In the genomic region with DNA sequence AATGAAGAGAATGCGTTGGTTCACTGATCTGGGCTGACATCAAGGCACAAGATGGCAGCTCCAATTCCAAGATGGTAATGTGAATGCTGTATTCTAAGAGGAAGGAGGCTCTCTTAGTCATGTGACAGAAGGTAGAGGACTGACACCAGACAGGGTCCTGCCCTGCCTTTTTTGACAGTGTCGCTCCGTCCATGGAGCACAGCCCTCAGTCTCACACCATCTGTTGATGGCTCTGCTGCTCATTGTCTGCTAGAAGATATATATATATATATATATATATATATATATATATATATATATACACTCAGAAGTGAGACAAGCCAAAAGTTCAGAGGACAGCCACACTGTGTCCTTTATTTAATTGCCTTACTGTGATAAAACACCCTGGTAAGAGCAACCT, we compare ENCODE assay signal across 35 mouse cellular contexts.
"Had no signal": no experiment of that assay in that cellular context is flagged by ENCODE, and none has a peak within 500 bp of the region (broad histone marks: within the 10 kb centered on the region; RNA-seq: fewer than 3 reads in every experiment).

No protein-coding gene starts in this region.

- H3K9ac ChIP-seq: heart, embryonic 12.5 days; heart, embryonic 13.5 days; heart, embryonic 15.5 days; hindbrain, embryonic 12.5 days; hindbrain, embryonic 13.5 days; hindbrain, embryonic 14.5 days; hindbrain, embryonic 15.5 days; intestine, embryonic 15.5 days; kidney, embryonic 15.5 days had no signal

- H3K36me3 ChIP-seq: heart, embryonic 10.5 days; heart, embryonic 12.5 days; heart, embryonic 13.5 days; heart, embryonic 15.5 days; hindbrain, embryonic 10.5 days; hindbrain, embryonic 12.5 days; hindbrain, embryonic 13.5 days; hindbrain, embryonic 15.5 days; intestine, embryonic 15.5 days; kidney, embryonic 15.5 days had no signal

- DNase-seq: heart, postnatal 14 days; heart, postnatal 36 days; heart, postnatal 4 days; kidney, adult 11 months; kidney, adult 18-20 months; kidney, adult 2 months; kidney, adult 8-10 months; kidney, adult 9 months; kidney, postnatal 10 days; kidney, postnatal 14 days; kidney, postnatal 25 days; kidney, postnatal 36 days; kidney, postnatal 4 days; layer of hippocampus, adult 9-11 months; layer of hippocampus, postnatal 36 days had no signal

- H3K27me3 ChIP-seq: heart, embryonic 12.5 days; heart, embryonic 13.5 days; heart, embryonic 15.5 days; hindbrain, embryonic 12.5 days; hindbrain, embryonic 13.5 days; hindbrain, embryonic 15.5 days; intestine, embryonic 15.5 days; kidney, embryonic 15.5 days had no signal

- ATAC-seq: hindbrain, embryonic 16.5 days; hindbrain, postnatal 0 days; inflammation-experienced regulatory T-cells, adult 6 months; intestine, embryonic 15.5 days; intestine, embryonic 16.5 days; intestine, postnatal 0 days had no signal

- H3K4me3 ChIP-seq: heart, embryonic 10.5 days; heart, embryonic 12.5 days; heart, embryonic 13.5 days; heart, embryonic 15.5 days; hindbrain, embryonic 10.5 days; hindbrain, embryonic 12.5 days; hindbrain, embryonic 13.5 days; hindbrain, embryonic 15.5 days; intestine, embryonic 15.5 days; kidney, embryonic 15.5 days; layer of hippocampus, adult 2 months; left cerebral cortex, adult 2 months had no signal

- H3K9me3 ChIP-seq: heart, embryonic 10.5 days; heart, embryonic 12.5 days; heart, embryonic 15.5 days; hindbrain, embryonic 10.5 days; hindbrain, embryonic 12.5 days; hindbrain, embryonic 13.5 days; hindbrain, embryonic 15.5 days; intestine, embryonic 15.5 days; kidney, embryonic 15.5 days had no signal

- H3K4me1 ChIP-seq: heart, embryonic 10.5 days; heart, embryonic 12.5 days; heart, embryonic 13.5 days; heart, embryonic 15.5 days; hindbrain, embryonic 10.5 days; hindbrain, embryonic 12.5 days; hindbrain, embryonic 13.5 days; hindbrain, embryonic 15.5 days; intestine, embryonic 15.5 days; kidney, embryonic 15.5 days had no signal

- H3K27ac ChIP-seq: heart, embryonic 10.5 days; heart, embryonic 13.5 days; heart, embryonic 15.5 days; hindbrain, embryonic 10.5 days; hindbrain, embryonic 12.5 days; hindbrain, embryonic 13.5 days; hindbrain, embryonic 14.5 days; hindbrain, embryonic 15.5 days; hindbrain, postnatal 0 days; intestine, embryonic 15.5 days; kidney, embryonic 15.5 days; kidney, postnatal 0 days; layer of hippocampus, adult 2 months; left cerebral cortex, adult 2 months had no signal

- H3K4me2 ChIP-seq: heart, embryonic 11.5 days; heart, embryonic 12.5 days; heart, embryonic 13.5 days; heart, embryonic 15.5 days; hindbrain, embryonic 12.5 days; hindbrain, embryonic 13.5 days; hindbrain, embryonic 14.5 days; hindbrain, embryonic 15.5 days; intestine, embryonic 15.5 days; kidney, embryonic 15.5 days had no signal
